Mouse (Mus musculus): ENCODE data around the gene Slc5a1.

Gene Slc5a1

DNA sequence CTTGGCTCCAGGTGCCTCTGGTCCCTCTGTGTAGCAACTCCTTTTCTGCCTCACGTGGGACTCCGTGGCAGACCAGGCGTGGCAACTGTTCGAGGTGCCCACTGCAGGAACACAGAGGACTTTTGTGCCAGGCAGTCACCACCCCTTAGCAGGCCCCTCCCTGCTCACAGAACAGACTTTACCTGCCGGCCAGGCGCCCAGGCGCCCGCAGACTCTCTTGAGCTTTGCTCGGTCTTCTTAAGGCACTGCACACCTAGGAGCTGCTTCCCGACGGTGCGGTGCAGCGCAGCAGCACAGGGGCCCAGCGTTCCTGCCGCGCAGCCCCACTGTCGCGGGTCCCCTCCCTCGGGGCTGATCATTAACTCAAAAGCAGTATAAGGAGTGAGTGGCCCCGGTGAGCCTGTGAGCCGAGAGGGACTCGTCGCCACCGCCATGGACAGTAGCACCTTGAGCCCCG, at the start of gene Slc5a1:
TSS of gene Slc5a1 (plus strand) at position 195 of the 457 bp plus-strand sequence.
- no peak for DNase-seq

DNA sequence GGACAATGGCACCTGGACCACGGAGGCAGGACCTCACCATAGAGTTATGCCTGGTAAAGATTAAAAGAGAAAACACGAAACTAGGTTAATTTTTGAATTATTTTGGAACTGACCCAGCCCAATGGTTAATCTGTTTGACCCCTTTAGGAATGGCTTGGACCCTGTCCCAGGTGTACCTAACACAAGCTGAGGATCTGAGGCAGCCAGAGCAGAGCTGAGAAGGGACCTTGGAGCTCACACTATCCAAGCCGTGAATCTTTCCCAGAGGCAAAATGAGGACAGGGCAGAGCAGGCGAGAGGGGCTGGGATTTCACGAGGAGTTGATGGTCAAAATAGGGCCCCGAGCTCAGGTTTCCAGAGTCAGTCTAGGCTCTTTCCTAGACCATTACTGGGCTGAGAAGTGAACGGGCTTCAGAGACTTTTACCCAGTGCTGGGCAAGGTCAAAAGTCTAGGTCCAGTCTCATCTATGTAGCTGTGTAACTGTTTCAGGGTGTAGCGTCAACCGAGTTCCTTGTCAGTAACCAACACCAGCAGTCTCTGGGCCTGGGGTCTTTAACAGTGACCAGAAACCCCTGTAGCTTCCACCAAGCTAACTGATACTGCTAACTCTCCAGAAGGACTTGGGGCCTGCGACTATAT, 47.8 kb upstream of the Slc5a1 start:
- DNase-seq = no peak

DNA sequence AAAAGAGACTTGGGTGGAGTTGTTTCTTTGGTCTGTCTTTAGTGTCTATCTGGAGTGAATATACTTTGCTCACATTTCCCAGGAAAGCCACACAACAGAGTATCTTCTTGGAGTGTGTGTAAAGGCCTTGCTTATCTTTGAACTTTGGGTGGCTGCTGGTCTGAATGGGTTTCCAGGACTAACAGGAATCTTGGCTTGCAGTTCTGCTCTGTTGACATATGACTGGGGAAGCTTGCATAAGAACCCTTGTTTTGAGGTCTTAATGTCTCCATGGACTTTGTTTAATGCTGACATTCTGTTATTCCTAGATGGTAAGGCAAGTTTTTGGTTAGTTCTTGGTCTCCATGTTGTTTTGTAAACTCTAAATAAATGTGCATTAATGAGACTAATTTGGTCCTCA, 33.9 kb upstream of the Slc5a1 start:
- DNase-seq = no peak

DNA sequence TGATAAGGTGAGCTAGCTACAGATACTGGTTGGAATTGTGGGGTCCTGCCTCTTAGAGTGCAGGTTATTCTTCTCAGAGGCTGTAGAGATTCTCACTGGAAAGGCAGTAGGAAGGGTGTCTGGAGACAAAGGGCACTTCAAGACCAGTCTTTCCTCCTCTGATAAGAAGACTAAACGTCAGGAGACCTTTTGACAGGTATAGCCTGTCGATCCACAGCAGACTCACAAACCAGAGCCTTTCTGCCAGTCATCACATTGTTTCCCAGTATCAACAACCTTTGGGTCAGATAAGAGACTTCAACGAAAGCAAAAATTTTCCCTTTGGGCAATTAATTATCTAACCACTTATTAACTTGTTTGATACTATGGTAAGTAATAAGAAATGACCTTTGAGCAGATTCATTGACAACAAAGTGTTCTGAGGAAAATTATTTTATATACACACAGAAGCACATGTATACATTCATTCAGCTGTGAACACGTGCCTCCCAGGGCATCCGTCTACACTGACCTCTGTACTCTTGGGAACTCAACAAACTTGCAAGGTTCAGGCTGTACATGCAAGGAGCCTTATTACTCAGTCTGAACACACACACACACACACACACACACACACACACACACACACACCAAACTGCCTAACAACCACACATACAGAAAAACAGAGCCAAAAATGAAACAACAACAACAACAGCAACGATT, 27.4 kb upstream of the Slc5a1 start:
- no peak for DNase-seq

DNA sequence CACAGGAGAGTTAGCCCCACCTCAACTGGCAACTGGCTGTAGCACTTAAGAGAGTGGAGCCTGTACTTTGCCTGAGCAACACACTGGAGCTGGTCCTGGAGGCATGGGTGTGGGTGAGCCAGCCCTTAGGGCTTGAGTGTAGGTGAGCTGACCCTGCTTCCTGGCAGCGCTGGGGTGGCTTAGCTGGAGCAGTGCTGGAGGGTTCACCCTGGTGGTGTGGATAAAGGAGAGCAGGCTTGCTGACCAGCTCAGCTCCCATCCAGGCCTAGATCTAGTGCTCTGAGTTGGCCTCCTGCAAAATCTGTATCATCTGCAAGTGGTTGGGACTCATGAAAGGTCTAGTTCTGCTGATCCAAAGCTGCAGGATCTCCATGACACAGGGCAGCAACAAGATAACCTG, 21.1 kb upstream of the Slc5a1 start:
- DNase-seq = no peak

DNA sequence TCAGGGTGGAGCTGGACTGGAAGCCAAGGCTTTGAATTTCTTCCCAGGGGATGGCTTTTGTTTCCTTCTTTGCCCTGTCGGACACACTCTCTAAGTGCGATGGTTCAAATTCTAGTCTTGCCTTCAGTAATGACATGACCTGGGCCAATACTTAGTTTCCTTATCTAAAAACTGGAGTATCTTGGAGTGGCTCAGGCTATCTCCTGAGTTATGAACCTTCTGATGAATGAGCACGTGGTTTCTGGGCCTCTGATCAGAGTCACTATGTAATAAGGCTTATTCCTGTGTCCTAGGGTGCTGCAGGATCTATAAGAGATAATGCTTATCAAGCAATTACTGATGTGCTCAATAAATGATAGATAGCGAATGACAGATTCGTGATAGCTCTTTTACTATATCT, 19.4 kb upstream of the Slc5a1 start:
- no peak for DNase-seq

DNA sequence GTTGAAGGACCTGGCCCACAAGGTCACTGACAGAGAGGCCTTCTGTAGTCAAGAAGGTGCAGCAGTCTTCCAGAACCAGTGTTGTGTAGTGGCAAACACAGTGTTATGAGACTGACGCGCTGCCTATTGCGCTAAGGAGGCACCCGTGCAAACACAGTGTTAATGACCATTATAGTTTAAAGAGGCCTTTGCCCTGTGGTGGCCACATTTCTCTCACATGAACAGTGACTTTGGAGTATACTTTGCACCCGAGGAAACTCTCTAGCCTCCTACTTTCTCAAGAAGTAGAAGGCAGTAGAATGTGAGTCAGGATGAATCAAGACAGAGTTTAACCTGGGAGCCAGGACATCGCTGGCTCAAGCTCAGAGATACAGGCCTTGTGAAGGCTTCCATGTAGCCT, 12.7 kb upstream of the Slc5a1 start:
- DNase-seq = no peak

DNA sequence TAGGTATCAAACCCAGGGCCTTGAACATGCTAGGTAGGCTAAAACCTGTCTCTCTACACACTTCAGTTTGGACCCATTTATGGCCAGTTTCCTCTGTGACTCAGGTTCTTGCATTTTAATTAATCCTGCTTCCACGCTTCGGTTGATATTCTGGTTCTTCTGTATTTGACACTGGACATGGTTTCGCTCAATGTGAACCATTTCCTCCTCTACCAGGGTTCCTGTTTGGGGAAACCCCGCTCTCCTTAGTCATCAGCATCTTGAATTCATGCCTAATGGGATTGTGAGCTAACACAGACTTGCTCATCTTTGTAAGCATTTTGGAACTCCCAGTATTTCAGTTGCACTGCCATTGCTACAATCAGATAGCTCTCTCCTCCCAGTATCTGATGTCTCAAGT, 8.7 kb upstream of the Slc5a1 start:
- DNase-seq = no peak

DNA sequence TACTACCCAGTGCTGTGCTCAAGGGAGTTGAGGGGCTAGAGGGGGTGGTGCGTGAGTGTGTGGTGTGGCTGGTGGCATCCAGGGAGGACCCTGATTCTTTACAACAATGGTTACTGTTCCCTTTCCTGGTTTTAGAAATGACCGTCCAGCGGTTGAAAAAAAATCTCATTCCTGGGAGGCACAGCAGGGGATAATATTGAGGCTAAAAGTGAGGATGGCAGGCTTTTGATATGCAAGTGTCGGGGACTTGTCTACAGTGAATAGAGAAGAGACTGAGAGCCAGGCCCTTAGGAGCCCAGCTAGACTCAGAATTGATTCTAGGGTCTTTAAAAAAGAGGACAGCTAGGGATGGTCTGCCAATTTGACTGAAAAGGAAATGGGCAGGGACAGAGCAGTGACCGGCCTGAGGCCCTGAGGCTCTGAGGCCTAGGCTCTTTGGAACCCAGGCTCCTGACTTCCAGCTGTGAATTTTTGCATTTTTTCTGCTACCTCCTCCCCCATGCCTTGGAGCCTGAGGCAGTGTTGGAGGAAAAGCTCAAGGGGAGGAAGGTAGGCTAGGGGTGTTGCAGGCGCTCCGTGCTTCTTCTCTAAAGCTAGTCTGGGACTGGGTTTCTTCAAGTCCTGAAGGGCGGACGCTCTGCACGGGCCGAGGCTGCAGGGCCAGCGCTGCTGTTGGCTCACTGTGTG, 1.5 kb upstream of the Slc5a1 start:
- DNase-seq = no peak

DNA sequence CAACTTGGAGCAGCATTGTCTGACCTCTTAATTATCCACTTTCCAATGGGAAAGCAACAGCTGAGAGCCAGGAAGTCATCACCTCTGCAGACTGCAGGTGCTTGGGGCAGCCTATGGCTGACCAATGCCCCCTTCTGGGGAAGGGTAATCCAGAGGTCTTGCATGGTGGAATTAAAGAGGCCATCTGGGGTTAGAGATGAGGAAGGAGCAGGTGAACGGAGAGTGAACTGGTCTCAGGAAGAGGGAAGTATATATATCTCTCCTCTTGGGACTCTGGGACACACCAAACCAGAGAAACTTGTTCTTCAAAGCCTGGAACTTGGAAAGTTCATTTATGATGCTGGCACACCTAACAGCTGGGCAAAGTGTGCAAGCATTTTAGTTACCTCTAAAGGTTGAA, 857 bp downstream of the Slc5a1 start:
- DNase-seq = no peak

DNA sequence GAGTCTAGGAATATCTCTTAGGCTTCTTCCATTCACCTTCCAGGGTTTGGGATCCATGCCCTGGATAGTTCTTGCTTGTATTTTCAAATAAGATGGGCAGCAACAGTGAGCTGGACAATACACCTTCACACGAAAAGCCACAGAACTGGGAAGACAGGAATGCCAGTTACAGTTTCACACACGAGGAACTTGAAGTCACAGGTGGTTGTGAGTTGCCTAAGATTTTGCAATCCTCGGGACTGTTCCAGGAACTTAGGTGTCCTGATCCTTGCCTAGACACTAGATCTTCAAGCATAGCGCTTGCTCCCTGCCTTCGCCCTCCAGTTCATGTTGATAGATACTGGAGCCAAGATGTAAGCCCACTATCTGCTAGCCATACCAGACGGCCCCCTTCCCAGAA, 1.6 kb downstream of the Slc5a1 start:
- DNase-seq = no peak

DNA sequence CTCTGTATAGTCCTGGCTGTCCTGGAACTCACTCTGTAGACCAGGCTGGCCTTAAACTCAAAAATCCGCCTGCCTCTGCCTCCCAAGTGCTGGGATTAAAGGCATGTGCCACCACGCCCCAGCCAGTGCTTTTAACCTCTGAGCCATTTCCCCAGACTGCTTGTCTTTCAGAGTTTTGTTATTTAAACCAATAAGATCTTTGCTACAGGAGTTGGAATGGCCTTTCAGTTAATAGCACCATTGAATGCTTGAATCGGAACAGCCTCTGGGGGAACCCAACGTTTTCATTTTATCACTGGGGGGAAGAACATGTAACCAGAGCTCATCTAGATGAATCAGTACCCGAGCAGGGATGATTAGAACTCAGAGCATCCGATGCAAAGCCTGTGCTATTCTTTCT, 3.0 kb downstream of the Slc5a1 start:
- no peak for DNase-seq

DNA sequence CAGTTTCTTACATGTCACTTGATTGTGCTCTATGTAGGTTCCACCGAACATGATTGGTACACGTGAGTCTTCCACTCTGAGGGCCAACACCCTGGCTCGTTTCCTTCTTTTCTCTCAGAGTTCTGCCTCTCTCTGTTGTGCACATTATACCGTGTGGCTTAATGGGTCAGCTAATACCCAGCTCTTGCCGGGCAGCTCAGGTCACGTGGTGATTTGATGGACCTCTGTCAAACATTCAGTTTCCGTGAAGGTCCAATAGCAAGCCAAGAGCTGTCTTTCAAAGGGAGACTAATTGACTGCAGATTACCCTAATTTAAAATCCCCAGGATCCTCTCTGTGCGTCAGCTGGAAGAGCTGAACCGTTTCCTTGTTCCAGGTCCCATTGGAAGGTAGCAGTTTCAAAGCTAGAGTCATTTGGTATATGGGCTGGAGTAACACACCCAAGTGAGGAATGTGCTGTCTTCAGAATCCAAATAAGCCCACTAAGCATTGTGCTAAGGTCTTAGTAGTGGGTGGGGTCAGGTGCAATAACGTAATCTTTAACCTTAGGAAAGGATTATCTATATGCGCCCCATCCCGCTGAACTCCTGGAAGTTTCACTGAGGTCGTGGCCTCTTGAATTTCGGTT, 3.9 kb downstream of the Slc5a1 start:
- DNase-seq = no peak

DNA sequence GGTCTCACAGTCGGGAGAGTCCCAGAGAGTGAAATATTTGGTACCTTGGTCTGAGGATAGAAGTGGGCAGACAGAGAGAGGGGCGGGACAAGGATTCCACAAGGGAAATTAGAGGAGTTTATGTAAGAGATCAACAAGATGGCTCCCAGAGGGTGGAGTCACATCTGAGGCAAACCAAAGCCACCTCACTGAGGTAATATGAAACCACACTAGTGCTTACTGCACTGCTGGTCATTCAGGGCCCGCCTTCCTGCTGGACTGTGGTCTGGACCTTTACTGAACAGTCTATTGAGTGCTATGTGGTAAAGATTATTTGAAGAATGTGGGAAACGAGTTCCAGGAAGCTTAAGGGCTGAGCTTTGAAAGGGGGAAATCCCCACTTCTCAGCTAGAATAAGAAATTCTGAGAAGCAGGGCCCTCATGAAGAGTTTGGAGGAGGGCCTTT, 17.9 kb downstream of the Slc5a1 start:
- no peak for DNase-seq

DNA sequence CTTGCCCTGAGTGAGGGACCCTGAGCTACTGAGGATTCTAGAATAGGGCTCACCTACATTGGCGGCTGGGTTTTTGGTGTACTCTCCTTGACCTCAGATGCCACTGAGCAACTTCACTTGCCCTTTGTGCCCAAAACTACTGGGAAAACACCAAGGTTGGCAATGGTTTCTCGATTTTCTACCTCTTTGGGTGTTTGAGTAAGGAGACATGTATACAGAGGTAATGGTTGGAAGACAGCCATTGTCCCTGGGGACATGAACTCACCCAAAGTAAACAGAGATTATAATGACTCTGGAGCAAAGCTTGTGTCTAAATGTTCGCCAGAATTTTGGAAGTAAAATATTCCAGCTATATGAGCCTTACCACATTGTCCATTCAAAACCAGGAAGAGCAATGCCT, 19.6 kb downstream of the Slc5a1 start:
- no peak for DNase-seq

DNA sequence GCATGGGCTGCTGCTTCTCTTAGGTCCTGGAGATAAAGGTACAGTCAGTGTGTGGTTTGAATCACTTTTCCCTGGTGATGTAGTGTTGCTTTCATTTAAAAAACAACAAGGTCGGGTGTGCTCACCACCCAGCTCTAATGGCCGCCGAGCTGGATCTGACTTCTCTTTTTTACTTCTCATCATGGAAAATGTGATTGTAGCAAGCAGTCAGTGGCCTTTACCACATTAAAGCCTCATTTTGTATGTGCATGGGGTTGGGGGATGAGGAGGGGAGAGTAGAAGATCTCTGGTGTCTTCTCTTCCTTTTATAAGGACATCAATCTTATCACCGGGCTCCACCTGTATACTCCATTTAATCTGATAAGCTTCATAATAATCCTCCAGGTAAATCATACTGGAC, 21.3 kb downstream of the Slc5a1 start:
- no peak for DNase-seq

DNA sequence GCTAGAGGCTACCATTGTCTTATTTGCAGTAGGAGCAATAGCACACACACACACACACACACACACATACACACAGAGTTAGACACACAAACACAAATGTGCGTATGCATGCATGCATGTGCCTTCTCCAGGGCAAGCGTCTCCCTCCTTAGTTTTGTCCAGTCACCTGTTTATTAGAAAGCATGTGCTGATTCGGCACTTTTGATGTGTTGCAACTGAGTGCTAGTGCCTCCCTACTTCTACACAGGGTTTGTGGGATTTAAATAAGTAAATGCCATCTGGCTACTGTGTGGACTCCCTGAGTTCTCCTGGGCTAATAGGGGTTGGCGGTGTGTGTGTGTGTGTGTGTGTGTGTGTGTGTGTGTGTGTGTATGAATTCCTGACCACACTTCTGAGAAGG, 30.1 kb downstream of the Slc5a1 start:
- no peak for DNase-seq

DNA sequence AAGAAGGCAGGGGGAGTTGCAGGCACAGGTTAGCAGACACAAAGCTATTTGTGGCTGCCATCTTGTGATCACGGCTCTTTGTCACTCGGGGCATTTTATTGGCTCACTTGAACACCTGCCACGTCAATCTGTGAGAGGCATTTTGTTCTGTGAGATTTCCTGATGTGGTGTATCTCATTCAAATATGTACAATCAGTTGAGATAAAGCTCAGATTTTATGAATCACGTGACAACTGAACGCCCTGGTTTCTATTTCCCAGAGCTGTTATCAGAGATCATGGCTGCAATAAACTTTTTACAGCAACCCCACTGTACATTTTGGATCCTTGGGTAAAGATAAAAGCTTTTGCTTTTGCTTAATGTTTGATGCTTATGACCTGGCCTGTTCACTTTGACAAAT, 31.6 kb downstream of the Slc5a1 start:
- no peak for DNase-seq

DNA sequence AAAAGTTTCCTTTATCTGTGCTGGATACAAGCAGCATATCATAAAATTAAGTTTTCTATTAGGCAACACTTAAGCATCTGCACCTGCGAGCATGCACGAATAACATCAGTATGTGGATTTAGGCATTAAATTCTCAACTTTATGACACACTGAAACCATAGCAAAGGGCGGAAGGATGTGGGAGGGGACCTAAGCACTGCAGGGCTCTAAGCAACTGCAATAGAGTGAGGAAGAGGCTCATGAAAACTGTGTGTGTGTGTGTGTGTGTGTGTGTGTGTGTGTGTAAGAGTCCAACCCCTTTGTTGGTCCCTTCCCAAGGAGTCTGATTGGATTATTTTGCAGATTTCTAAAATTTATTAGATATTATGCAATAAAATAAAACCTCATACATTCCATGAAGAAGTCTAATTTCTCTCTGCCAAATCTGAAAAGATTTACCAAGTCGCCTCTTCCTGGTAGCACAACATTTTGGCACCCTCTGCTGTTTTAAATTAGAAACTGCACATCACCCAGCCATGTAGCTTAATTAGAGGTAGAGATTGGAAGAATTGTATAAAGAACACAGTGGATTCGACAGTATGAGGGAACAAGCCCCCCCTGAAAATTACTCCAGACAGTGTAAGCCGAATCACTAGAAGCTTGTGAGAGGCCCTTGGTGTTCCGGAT, 38.9 kb downstream of the Slc5a1 start:
- DNase-seq = peak; percentile 26

DNA sequence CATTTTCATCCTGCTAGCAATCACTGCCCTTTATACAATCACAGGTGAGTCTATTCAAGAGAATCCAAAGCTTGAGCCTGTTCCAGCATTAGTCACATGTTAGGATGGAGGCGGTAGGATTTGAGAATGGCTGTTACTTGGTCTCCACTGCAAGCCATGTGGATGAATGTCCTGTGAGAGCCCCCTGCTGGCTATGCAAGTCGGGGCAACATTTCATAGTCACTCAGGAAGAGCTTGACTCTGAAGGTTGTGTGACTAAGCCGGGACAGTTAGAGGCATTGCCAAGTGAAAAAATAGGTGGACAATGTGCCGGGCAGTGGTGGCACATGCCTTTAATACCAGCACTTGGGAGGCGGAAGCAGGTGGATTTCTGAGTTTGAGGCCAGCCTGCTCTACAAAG, 40.0 kb downstream of the Slc5a1 start:
- DNase-seq = peak; percentile 4

DNA sequence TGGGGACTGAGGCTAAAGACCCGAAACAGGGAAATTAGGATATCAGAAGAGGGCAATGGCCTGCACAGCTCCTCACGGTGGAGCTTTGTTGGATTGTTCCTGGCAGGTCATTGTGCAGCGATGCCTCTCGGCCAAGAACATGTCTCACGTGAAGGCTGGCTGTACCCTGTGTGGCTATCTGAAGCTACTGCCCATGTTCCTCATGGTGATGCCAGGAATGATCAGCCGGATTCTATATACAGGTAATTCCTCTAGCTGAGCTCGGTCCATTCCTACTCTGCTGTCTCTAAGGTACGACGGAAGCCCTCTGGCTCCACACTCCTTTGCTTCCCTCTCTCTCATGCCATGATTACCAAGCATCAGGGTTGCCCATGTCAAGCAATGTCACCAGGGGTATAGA, 42.8 kb downstream of the Slc5a1 start:
- no peak for DNase-seq

DNA sequence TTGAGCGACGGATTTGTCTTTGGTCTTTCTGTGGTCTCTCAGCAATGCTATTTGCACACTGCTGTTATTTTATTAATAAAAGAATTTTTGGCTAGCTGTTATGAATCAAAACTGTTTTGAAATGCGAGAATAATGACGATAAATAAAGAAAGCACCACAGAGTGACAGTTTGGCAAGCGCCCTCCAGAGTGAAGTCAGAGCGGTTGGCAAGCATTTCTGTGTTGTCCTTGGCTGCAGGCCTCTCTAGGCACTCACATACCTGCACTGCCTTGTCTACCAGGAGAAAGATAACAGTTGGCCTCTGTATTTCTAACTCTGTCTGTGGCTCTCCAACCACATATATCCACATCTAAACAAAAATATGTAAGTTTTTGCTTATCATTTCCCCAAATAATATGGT, 43.7 kb downstream of the Slc5a1 start:
- DNase-seq = no peak

DNA sequence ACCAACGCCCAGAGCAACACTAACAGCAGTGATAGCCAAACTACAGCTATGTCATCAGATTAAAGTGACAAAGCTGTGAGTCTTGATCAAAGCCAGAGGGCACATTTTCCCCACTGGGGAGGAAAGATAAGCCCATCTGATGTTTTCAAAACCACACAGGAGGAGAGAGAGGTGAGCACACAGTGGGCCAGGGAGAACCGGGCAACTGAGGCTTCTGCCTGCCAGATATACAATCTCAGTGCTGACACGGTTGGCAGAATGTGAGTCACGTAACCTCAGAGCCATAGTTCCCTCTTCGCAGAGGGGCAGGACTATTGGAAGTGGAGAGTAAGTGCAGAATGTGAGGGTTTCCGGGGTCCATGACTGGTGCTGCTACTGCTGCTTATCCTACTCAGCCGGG, 89.5 kb downstream of the Slc5a1 start:
- DNase-seq = no peak

Data from thymus, postnatal 14 days (tissue).